Mouse (Mus musculus) lung, embryonic 14.5 days (tissue): Measurements from ENCODE around the gene Kdm6b. TPM values are rescaled to one million over a fixed set of nuclear protein-coding genes. Genes with fewer than 3 reads are reported as not detected.

Experiments used
- ATAC-seq: fragments of 200-750 bp; cut with Nextera tagmentation; 2 replicates; pipeline ENCODE4 v1.8.0; 2017; ENCODE audit warnings: mild to moderate bottlenecking, moderate TSS enrichment, moderate library complexity; ENCODE audit not compliant: insufficient read depth
- DNase-seq: peaks from one replicate; pipeline ENCODE4 v3.0.0-alpha.2; 2015
- H3K27ac ChIP-seq: fragments of 300-500 bp; sonication (generic); 2 replicates; pipeline ENCODE4 v1.5.1; 2014; ENCODE audit warnings: low read depth, mild to moderate bottlenecking, moderate library complexity
- H3K27me3 ChIP-seq: fragments of 300-500 bp; sonication (generic); 2 replicates; pipeline ENCODE4 v1.6.1; 2014; ENCODE audit warnings: low read length, control low read depth; ENCODE audit not compliant: insufficient read depth
- H3K36me3 ChIP-seq: fragments of 300-500 bp; sonication (generic); 2 replicates; pipeline ENCODE4 v1.6.1; 2014; ENCODE audit warnings: control low read depth; ENCODE audit not compliant: insufficient read depth
- H3K4me1 ChIP-seq: fragments of 300-500 bp; sonication (generic); 2 replicates; pipeline ENCODE4 v1.6.1; 2014; ENCODE audit warnings: antibody characterized with exemption, control low read depth; ENCODE audit not compliant: insufficient read depth
- H3K4me2 ChIP-seq: fragments of 300-500 bp; sonication (generic); 2 replicates; pipeline ENCODE4 v1.6.1; 2014; ENCODE audit warnings: mild to moderate bottlenecking
- H3K4me3 ChIP-seq: fragments of 300-500 bp; sonication (generic); 2 replicates; pipeline ENCODE4 v1.5.1; 2014; ENCODE audit warnings: low read depth, low read length
- H3K9ac ChIP-seq: fragments of 300-500 bp; sonication (generic); 2 replicates; pipeline ENCODE4 v1.6.1; 2014
- H3K9me3 ChIP-seq: fragments of 300-500 bp; sonication (generic); 2 replicates; pipeline ENCODE4 v1.6.1; 2016; ENCODE audit warnings: low read depth, low read length, control low read depth
- CTCF ChIP-seq: IDR thresholded peaks from 2 replicates; pipeline ENCODE4 v1.5.1; 2016; ENCODE audit warnings: antibody characterized with exemption, low read depth
- WGBS: fragments of 180-500 bp; shearing (Covaris S2); extraction: QIAGEN DNeasy Blood & Tissue Kit; methylation state at CpG from one replicate; pipeline ENCODE4 v1.1.7; 2014; 5-methylcytosine and 5-hydroxymethylcytosine counted together
- polyA plus RNA-seq: library from polyadenylated mRNA; unstranded; fragments of >200 nt; fragmentation: Nextera tagmentation; extraction: Ambion mirVana; gene quantifications from 2 replicates; pipeline ENCODE4 v1.2.1, GENCODE M21; 2014

The Kdm6b gene
- polyA plus RNA-seq, 1 experiment from 2014 or later, result 24.4 TPM

- H3K27me3 ChIP-seq, result no peaks in the 10 kb centered on the region
- no peak for TF ChIP-seq CTCF
- DNase-seq (no peak), ATAC-seq (no peak)
- H3K4me3 ChIP-seq, result no peak overlapping the region
- 87% methylated on average over 24 of the region's 24 CpGs for WGBS
- peaks cover 75% of the 10 kb centered on the region for H3K36me3 ChIP-seq
- H3K4me2 ChIP-seq, result no peak overlapping the region
- H3K4me1 ChIP-seq, result peaks cover 4% of the 10 kb centered on the region; the same call in 1 of the 2 replicates
- no peaks in the 10 kb centered on the region for H3K9me3 ChIP-seq
- H3K27ac ChIP-seq, result no peak overlapping the region
- no peak overlapping the region for H3K9ac ChIP-seq
These were observed 7.9 kb downstream of the Kdm6b start for GRCm38 (mm10) chr11:69405397-69406200.

GRCm38 (mm10) chr11:69404595-69405396 lies 8.7 kb downstream of the Kdm6b start:
- TF ChIP-seq CTCF, result no peak
- no peak for DNase-seq
- peaks cover 83% of the 10 kb centered on the region for H3K36me3 ChIP-seq
- no peaks in the 10 kb centered on the region for H3K27me3 ChIP-seq
- WGBS, result 85% methylated on average over 24 of the region's 24 CpGs
- H3K4me2 ChIP-seq, result no peak overlapping the region
- no peak overlapping the region for H3K27ac ChIP-seq
- peaks cover 4% of the 10 kb centered on the region; the same call in 1 of the 2 replicates for H3K4me1 ChIP-seq
- H3K9me3 ChIP-seq, result no peaks in the 10 kb centered on the region
- ATAC-seq, result no peak
- H3K4me3 ChIP-seq, result no peak overlapping the region
- H3K9ac ChIP-seq, result no peak overlapping the region

- Histone ChIP-seq H3K4me3 (no peak overlapping the region), H3K4me2 (no peak overlapping the region), H3K27me3 (no peaks in the 10 kb centered on the region), H3K36me3 (peaks cover 90% of the 10 kb centered on the region), H3K9me3 (no peaks in the 10 kb centered on the region), H3K9ac (no peak overlapping the region), H3K27ac (no peak overlapping the region), H3K4me1 (peaks cover 4% of the 10 kb centered on the region; the same call in 1 of the 2 replicates)
- 89% methylated on average over 34 of the region's 38 CpGs for WGBS
- TF ChIP-seq CTCF, result no peak
- DNase-seq (no peak), ATAC-seq (no peak)
These were observed 9.5 kb downstream of the Kdm6b start for GRCm38 (mm10) chr11:69403691-69404594.

DNA sequence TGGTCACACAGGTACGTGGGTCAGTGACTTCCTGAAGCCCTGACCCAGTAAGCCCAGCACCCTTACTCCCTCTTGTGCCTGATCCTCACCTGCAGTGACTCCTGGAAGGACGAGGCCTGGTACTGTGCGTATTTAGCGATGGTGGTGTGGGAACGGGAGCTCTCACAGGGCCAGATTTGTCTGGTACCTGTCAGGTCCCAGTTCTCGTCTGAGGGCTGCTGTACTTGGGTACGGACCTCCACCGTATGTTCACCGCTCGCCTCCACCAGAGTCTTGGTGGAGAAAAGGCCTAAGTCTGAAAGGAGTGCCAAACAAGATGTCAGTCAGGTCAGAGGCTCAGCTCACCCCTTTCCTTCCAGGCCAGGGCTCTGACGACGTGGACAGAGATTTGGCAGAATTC lies 11.5 kb downstream of the Kdm6b start:
- no peaks in the 10 kb centered on the region for H3K9me3 ChIP-seq
- peaks cover 82% of the 10 kb centered on the region for H3K36me3 ChIP-seq
- no peak overlapping the region for H3K4me2 ChIP-seq
- H3K9ac ChIP-seq, result no peak overlapping the region
- no peaks in the 10 kb centered on the region; the same call in none of the 2 replicates for H3K4me1 ChIP-seq
- DNase-seq (no peak), ATAC-seq (no peak)
- 82% methylated on average over 12 of the region's 12 CpGs for WGBS
- no peak overlapping the region for H3K27ac ChIP-seq
- no peak overlapping the region for H3K4me3 ChIP-seq
- TF ChIP-seq CTCF, result no peak
- H3K27me3 ChIP-seq, result no peaks in the 10 kb centered on the region

DNA sequence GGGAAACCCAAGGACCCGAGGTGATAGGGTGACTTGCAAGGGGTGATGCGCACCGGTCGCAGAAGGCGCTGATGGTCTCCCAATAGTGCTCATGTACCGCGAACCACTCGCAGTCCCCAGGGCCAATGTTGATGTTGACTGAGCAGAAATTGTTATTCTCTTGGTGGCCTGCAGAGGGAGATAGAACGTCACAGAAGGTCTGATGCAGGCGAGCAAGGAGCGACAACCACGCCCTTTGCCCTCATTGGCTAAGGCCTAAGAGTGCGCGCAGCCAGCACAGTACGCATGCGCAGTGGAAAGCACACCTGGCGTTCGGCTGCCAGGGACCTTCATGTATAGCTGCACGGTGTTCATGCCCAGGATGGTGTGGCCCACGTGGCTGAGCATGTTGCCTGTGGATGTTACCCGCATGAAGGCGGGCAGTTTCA lies 12.3 kb downstream of the Kdm6b start:
- ATAC-seq, result peak; percentile 51

GRCm38 (mm10) chr11:69400083-69400850 lies 13.2 kb downstream of the Kdm6b start:
- DNase-seq (no peak), ATAC-seq (no peak)
- H3K27me3 ChIP-seq, result no peaks in the 10 kb centered on the region
- no peak for TF ChIP-seq CTCF
- H3K4me2 ChIP-seq, result peak overlapping the region; percentile 73; the same call in 1 of the 2 replicates
- H3K36me3 ChIP-seq, result peaks cover 65% of the 10 kb centered on the region
- H3K4me3 ChIP-seq, result no peak overlapping the region
- 0 out of 2 replicates have a peak overlapping the region, but pooled peaks have one; percentile 18 for H3K9ac ChIP-seq
- peaks cover 2% of the 10 kb centered on the region for H3K4me1 ChIP-seq
- 76% methylated on average over 25 of the region's 25 CpGs for WGBS
- H3K9me3 ChIP-seq, result no peaks in the 10 kb centered on the region
- no peak overlapping the region for H3K27ac ChIP-seq

More for the DNA sequence above, 12.3 kb downstream of the Kdm6b start:
- Histone ChIP-seq H3K27ac (no peak overlapping the region), H3K9ac (no peak overlapping the region), H3K4me1 (peaks cover 2% of the 10 kb centered on the region), H3K27me3 (no peaks in the 10 kb centered on the region), H3K4me3 (no peak overlapping the region), H3K9me3 (no peaks in the 10 kb centered on the region), H3K4me2 (no peak overlapping the region), H3K36me3 (peaks cover 74% of the 10 kb centered on the region)
- peak; percentile 97 for TF ChIP-seq CTCF
- peak; percentile 96 for DNase-seq
- 18% methylated on average over 22 of the region's 22 CpGs for WGBS
